Mouse (Mus musculus): ENCODE measurements at regions not wholly inside any gene's neighbourhood (a gene's known extent, or its start where the extent isn't known, plus 50 kb on each side); places are given as distances from the start of the nearest gene placed in this dataset.

- no peak for ATAC-seq (replicated peaks; ENCODE audit: low FRiP score, low read depth)
- DNase-seq (ENCODE audit: low spot score): no peak
- Histone ChIP-seq H3K36me3 (ENCODE audit: insufficient read depth, low read length) (no peaks in the 10 kb centered on the region), H3K9ac (ENCODE audit: low read depth, low read length) (no peak overlapping the region), H3K4me2 (ENCODE audit: low read length) (no peak overlapping the region), H3K4me3 (replicated peaks; ENCODE audit: low read depth, low read length) (no peak overlapping the region), H3K9me3 (replicated peaks; ENCODE audit: low read length) (no peaks in the 10 kb centered on the region), H3K27ac (no peak overlapping the region), H3K4me1 (replicated peaks; ENCODE audit: insufficient read depth, low read length) (peaks cover 9% of the 10 kb centered on the region; the same call in 1 of the 2 replicates), H3K27me3 (ENCODE audit: insufficient read depth, low read length) (no peaks in the 10 kb centered on the region)
- WGBS: 69% methylated on average over 5 of the region's 5 CpGs
- no peak for TF ChIP-seq CTCF (IDR thresholded peaks at IDR 0.05; ENCODE audit: low read depth)
These were observed 238.1 kb downstream of the Cbln1 start for GRCm38 (mm10) chr8:87234336-87234735.

- peak; percentile 53 for DNase-seq (ENCODE audit: low spot score)
- TF ChIP-seq CTCF (IDR thresholded peaks at IDR 0.05; ENCODE audit: low read depth): no peak
- H3K9me3 ChIP-seq (replicated peaks; ENCODE audit: low read length): no peaks in the 10 kb centered on the region
- WGBS: 23% methylated on average over 10 of the region's 10 CpGs
- no peaks in the 10 kb centered on the region for H3K27me3 ChIP-seq (ENCODE audit: insufficient read depth, low read length)
- H3K4me1 ChIP-seq (replicated peaks; ENCODE audit: insufficient read depth, low read length): peaks cover 9% of the 10 kb centered on the region; the same call in 1 of the 2 replicates
- H3K4me3 ChIP-seq (replicated peaks; ENCODE audit: low read depth, low read length): no peak overlapping the region
- no peak overlapping the region for H3K9ac ChIP-seq (ENCODE audit: low read depth, low read length)
- H3K4me2 ChIP-seq (ENCODE audit: low read length): peak overlapping the region; percentile 30
- ATAC-seq (replicated peaks; ENCODE audit: low FRiP score, low read depth): peak; percentile 81
- no peak overlapping the region for H3K27ac ChIP-seq
- H3K36me3 ChIP-seq (ENCODE audit: insufficient read depth, low read length): no peaks in the 10 kb centered on the region
These were observed 238.5 kb downstream of the Cbln1 start for GRCm38 (mm10) chr8:87233805-87234331.

- WGBS: 50% methylated on average over 4 of the region's 4 CpGs
- Histone ChIP-seq H3K27ac (no peak overlapping the region), H3K27me3 (ENCODE audit: insufficient read depth, low read length) (no peaks in the 10 kb centered on the region), H3K36me3 (ENCODE audit: insufficient read depth, low read length) (no peaks in the 10 kb centered on the region), H3K4me1 (replicated peaks; ENCODE audit: insufficient read depth, low read length) (peaks cover 9% of the 10 kb centered on the region; the same call in 1 of the 2 replicates), H3K4me3 (replicated peaks; ENCODE audit: low read depth, low read length) (no peak overlapping the region), H3K4me2 (ENCODE audit: low read length) (no peak overlapping the region), H3K9ac (ENCODE audit: low read depth, low read length) (no peak overlapping the region), H3K9me3 (replicated peaks; ENCODE audit: low read length) (no peaks in the 10 kb centered on the region)
- DNase-seq (ENCODE audit: low spot score) (no peak), ATAC-seq (replicated peaks; ENCODE audit: low FRiP score, low read depth) (no peak)
- TF ChIP-seq CTCF (IDR thresholded peaks at IDR 0.05; ENCODE audit: low read depth): no peak
These were observed 240.6 kb downstream of the Cbln1 start for GRCm38 (mm10) chr8:87231762-87232161.

- no peak for TF ChIP-seq CTCF (IDR thresholded peaks at IDR 0.05; ENCODE audit: low read depth)
- Histone ChIP-seq H3K4me3 (replicated peaks; ENCODE audit: low read depth, low read length) (no peak overlapping the region), H3K4me2 (ENCODE audit: low read length) (no peak overlapping the region), H3K9me3 (replicated peaks; ENCODE audit: low read length) (no peaks in the 10 kb centered on the region), H3K4me1 (replicated peaks; ENCODE audit: insufficient read depth, low read length) (0 out of 2 replicates have a peak, but pooled peaks cover 5% of the 10 kb centered on the region), H3K27ac (no peak overlapping the region), H3K9ac (ENCODE audit: low read depth, low read length) (no peak overlapping the region), H3K27me3 (ENCODE audit: insufficient read depth, low read length) (no peaks in the 10 kb centered on the region), H3K36me3 (ENCODE audit: insufficient read depth, low read length) (no peaks in the 10 kb centered on the region)
- WGBS: 80% methylated on average over 4 of the region's 4 CpGs
- no peak for ATAC-seq (replicated peaks; ENCODE audit: low FRiP score, low read depth)
- no peak for DNase-seq (ENCODE audit: low spot score)
These were observed 242.3 kb downstream of the Cbln1 start for GRCm38 (mm10) chr8:87230096-87230495.

- Histone ChIP-seq H3K9ac (ENCODE audit: low read depth, low read length) (no peak overlapping the region), H3K36me3 (ENCODE audit: insufficient read depth, low read length) (no peaks in the 10 kb centered on the region), H3K4me2 (ENCODE audit: low read length) (no peak overlapping the region), H3K27me3 (ENCODE audit: insufficient read depth, low read length) (no peaks in the 10 kb centered on the region), H3K4me3 (replicated peaks; ENCODE audit: low read depth, low read length) (no peak overlapping the region), H3K27ac (no peak overlapping the region), H3K4me1 (replicated peaks; ENCODE audit: insufficient read depth, low read length) (0 out of 2 replicates have a peak, but pooled peaks cover 3% of the 10 kb centered on the region), H3K9me3 (replicated peaks; ENCODE audit: low read length) (no peaks in the 10 kb centered on the region)
- 89% methylated on average over 6 of the region's 6 CpGs for WGBS
- no peak for TF ChIP-seq CTCF (IDR thresholded peaks at IDR 0.05; ENCODE audit: low read depth)
- DNase-seq (ENCODE audit: low spot score) (no peak), ATAC-seq (replicated peaks; ENCODE audit: low FRiP score, low read depth) (no peak)
These were observed 243.2 kb downstream of the Cbln1 start for GRCm38 (mm10) chr8:87229182-87229581.

GRCm38 (mm10) chr8:87228777-87229176, 243.6 kb downstream of the Cbln1 start:
- no peaks in the 10 kb centered on the region for H3K27me3 ChIP-seq (ENCODE audit: insufficient read depth, low read length)
- H3K9ac ChIP-seq (ENCODE audit: low read depth, low read length): no peak overlapping the region
- DNase-seq (ENCODE audit: low spot score) (no peak), ATAC-seq (replicated peaks; ENCODE audit: low FRiP score, low read depth) (no peak)
- no peak overlapping the region for H3K27ac ChIP-seq
- H3K9me3 ChIP-seq (replicated peaks; ENCODE audit: low read length): no peaks in the 10 kb centered on the region
- no peak overlapping the region for H3K4me2 ChIP-seq (ENCODE audit: low read length)
- H3K36me3 ChIP-seq (ENCODE audit: insufficient read depth, low read length): no peaks in the 10 kb centered on the region
- no peak overlapping the region for H3K4me3 ChIP-seq (replicated peaks; ENCODE audit: low read depth, low read length)
- no peaks in the 10 kb centered on the region for H3K4me1 ChIP-seq (replicated peaks; ENCODE audit: insufficient read depth, low read length)
- 86% methylated on average over 6 of the region's 6 CpGs for WGBS
- no peak for TF ChIP-seq CTCF (IDR thresholded peaks at IDR 0.05; ENCODE audit: low read depth)

All from kidney, postnatal 0 days (tissue).